Mouse (Mus musculus): ENCODE measurements around the gene Ucp1. TPM values are rescaled to one million over a fixed set of nuclear protein-coding genes. Genes with fewer than 3 reads are reported as not detected.
"Not testable (repeated sequence)": the region's sequence is repeated elsewhere in the genome, so short reads cannot be mapped to it uniquely, and the experiment has no call there.

The Ucp1 gene
- total RNA-seq (2021), result 100 to 1,000 TPM; 366 to 492 TPM
- long read RNA-seq, experiment 1, transcript Ucp1-201 (6 exons, 1,636 nt), result major isoform, 285 of 320 reads
- long read RNA-seq, experiment 1, partial matches to known transcripts, result 35 of 320 reads
- long read RNA-seq, experiment 1, other reads (novel, unspliced or antisense), result 0 of 320 reads
- long read RNA-seq, experiment 2, transcript Ucp1-201 (6 exons, 1,636 nt), result major isoform, 343 of 368 reads
- long read RNA-seq, experiment 2, partial matches to known transcripts, result 14 of 368 reads
- long read RNA-seq, experiment 2, other reads (novel, unspliced or antisense), result 11 of 368 reads

GRCm38 (mm10) chr8:83290176-83290575, at the start of gene Ucp1:
Gene Ucp1, plus strand, starts transcription at chr8:83290352.
- DNase-seq (ENCODE audit: low spot score in 2 of 2), result no peak

DNA sequence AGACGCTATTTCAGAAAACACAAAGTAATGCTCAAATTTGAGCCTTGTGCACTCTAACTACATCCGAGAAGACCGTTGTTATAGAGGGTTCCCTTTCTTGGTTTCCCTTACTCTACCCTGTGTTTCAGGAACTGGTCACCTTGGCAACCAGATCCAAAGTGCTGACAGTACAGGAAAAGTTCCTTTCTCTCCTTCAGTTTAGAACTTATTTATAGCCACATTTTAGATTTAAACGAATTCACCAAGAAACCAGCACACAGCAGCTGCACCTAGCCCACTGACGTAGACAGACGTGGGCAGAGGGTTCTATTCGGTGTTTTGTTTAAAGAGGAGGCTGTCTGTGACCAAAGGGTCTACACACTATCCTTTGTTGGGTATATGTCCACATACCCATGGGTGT, 46.0 kb upstream of the Ucp1 start:
- no peak for DNase-seq (ENCODE audit: low spot score in 2 of 2)

GRCm38 (mm10) chr8:83250858-83251257, 39.3 kb upstream of the Ucp1 start:
- no peak for DNase-seq (ENCODE audit: low spot score in 2 of 2)

DNA sequence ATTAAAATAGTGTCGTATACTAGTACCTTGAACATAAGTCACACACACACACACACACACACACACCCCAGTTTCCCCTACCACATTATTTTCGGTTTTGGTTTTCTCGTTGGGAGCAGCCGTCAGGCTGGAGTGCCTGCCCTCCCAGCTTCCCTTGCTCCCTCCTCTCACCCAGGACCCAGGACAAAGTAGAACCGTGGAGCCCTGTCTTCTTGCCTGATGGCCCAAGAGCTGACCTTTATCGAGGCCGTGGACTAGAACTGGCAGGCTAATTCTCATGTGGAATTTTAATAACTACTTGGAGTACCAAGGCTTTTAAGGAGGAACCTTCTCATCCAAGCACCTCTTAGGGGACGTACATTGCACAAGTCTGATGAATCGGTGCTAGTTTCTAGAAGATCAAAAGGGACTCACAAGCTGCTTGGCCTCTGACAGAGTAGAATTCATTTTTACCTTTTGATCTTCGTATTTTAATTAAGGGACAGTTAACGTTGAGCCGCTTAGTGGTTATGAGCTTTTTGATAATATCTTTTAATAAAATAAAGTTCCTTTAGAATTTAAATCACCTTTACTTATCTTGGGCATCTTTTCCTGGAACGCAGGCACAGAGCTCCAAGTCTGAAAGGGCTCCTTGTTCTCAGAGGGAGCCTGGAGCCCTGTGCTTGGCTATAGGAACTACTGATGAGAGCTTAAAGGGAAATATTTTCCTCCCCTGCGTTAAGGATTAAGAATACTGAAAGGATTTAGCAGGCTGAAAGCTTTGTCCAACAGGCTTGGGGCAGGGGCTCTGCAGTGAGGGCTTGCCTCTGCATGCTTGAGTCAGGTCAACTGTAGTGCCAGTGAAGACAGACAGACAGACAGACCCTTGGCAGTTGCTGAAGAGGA, 38.5 kb upstream of the Ucp1 start:
- DNase-seq (ENCODE audit: low spot score in 2 of 2), result no peak

- no peak for DNase-seq (ENCODE audit: low spot score in 2 of 2)
Observed at GRCm38 (mm10) chr8:83252791-83253190, 37.4 kb upstream of the Ucp1 start.

DNA sequence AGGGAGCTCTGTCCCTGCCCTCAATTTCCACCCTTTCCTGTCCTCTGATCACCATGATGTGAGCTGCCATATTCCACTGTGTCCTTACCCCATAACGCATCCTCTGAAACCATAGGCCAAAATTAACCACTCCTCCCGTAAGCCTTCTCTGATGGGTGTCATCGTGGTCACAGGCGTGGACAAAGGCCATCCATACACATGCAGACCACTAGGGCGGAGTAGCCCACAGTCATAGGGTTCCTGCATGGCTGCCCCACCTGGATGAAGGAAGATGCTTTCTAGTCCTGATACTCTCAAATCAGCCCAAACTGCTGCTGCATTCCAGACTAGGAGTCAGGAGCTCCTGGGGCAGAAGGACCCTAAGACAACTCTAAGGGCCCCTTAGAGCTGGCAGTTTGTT, 32.5 kb upstream of the Ucp1 start:
- DNase-seq (ENCODE audit: low spot score in 2 of 2), result no peak

DNA sequence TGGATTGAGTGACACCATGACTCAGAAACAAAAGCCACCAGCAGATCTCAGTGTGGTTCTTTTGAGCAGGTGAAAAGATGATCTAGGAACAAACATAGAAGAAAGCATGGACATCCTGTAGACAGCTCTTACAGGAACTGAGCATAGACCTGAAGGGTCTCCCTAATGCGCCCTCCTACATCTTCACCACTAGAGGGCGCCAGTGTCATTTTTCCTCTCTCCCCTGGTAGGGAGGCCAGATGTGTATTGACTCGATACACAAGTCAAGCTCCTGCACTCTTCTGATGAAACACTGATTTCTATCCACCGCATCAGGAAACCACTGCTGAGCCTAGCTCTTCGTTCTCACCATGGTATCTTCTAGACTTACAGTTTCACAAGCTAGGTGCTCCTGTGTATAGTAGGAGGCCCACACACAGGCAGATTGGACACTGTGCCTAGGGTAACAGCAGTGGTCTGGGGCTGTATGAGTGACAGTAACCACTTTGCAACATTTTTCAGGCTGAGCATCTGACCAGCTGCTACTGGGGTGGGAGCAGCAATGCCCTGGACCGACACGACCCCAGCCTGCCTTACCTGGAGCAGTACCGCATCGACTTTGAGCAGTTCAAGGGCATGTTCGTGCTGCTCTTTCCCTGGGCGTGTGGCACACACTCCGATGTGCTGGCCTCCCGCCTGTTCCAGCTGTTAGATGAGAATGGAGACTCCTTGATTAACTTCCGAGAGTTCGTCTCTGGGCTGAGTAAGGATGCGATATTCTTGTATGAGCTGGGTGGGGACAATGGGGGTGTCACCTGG, 29.5 kb upstream of the Ucp1 start:
- peak in 1 of 2 experiments; percentile 44 for DNase-seq (ENCODE audit: low spot score in 2 of 2)

GRCm38 (mm10) chr8:83271172-83271571, 19.0 kb upstream of the Ucp1 start:
- no peak for DNase-seq (ENCODE audit: low spot score in 2 of 2)

GRCm38 (mm10) chr8:83272464-83272863, 17.7 kb upstream of the Ucp1 start:
- DNase-seq (ENCODE audit: low spot score in 2 of 2), result no peak

GRCm38 (mm10) chr8:83274470-83274869, 15.7 kb upstream of the Ucp1 start:
- DNase-seq (ENCODE audit: low spot score in 2 of 2), result no peak

GRCm38 (mm10) chr8:83278431-83278830, 11.7 kb upstream of the Ucp1 start:
- no peak for DNase-seq (ENCODE audit: low spot score in 2 of 2)

DNA sequence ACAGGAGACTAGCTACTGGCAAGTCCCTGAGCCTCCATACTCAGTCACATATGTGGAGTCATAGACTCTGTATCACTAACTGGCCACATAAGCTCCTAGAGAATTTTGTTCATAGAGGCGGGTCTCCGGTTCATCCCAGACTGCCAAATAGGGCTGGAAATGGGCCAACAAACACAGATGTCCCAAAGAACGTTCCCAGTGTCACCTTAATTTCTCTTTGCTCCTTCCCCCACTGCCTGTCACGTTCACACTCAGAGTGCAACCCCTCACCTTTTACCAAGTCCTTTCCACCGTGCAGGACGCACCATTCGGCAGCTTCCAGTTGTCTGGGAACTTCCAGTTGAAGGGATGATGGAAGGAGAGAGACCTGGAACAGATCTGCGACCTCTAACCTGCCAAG, 4.8 kb upstream of the Ucp1 start:
- no peak for DNase-seq (ENCODE audit: low spot score in 2 of 2)

DNA sequence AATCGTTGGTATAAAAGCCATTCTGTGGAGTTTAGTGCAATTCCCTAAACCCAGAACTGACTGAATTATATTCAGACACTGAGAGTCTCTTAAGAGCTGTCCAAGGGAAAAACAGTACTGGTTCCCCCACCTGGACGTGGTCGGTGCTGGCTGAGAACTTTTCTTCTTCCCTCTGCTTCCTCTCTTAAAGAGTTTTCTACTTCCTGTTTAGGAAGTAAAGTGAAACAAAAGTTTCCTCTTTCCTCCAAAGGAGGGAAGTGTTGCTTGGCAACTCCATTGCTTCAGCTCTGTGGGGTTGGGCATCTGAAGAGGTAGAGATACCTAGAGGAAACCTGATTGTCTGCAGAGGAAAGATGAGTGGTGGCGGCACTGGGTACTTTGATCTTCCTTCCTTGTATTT, 7.2 kb downstream of the Ucp1 start:
- no peak for DNase-seq (ENCODE audit: low spot score in 2 of 2)

DNA sequence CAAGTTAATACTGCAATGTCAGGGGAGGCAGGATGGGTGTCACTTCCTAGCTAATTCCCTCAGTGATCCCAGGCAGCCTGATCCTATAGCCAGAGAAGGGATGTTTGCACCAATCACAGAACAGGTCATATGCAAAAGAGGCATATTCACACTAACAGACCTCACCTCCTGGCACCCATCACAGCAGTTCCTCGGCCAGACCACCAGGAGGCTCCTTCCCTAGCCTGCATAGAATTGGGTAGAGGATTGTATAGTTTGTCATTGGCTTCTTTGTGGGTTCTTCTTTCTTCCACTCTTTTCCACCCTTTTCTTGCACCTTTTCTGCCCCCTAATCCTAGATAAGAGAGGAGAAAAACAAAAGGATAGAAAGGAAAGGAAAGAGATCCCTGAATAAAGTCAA, 10.0 kb downstream of the Ucp1 start:
- DNase-seq (ENCODE audit: low spot score in 2 of 2), result no peak

GRCm38 (mm10) chr8:83304946-83305345, 14.8 kb downstream of the Ucp1 start:
- DNase-seq (ENCODE audit: low spot score in 2 of 2), result no peak

GRCm38 (mm10) chr8:83309836-83310235, 19.7 kb downstream of the Ucp1 start:
- no peak for DNase-seq (ENCODE audit: low spot score in 2 of 2)

- DNase-seq (ENCODE audit: low spot score in 2 of 2), result not testable (repeated sequence)
Observed at GRCm38 (mm10) chr8:83315084-83315483, 24.9 kb downstream of the Ucp1 start.

- DNase-seq (ENCODE audit: low spot score in 2 of 2), result no peak
Observed at GRCm38 (mm10) chr8:83315691-83316090, 25.5 kb downstream of the Ucp1 start.

- no peak for DNase-seq (ENCODE audit: low spot score in 2 of 2)
Observed at GRCm38 (mm10) chr8:83320543-83320942, 30.4 kb downstream of the Ucp1 start.

DNA sequence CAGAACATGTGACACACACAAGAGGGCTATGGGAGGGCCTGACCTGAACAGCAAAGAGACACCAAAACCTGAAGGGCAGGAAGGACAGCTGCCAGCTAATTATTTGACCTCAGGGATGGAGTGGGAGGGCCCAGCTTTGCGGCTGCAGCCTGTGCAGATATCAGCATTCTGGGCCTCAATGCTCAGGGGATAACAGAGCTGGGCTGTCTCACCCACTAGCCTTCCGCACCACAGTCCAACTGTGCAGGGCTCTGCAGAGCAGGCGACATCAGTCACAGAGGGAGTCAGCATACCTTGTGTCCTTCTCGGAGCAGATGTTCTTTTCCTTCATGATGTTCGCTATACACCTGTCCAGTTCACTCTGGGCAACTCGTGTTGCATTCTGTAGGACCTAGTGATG, 32.2 kb downstream of the Ucp1 start:
- DNase-seq (ENCODE audit: low spot score in 2 of 2), result no peak

DNA sequence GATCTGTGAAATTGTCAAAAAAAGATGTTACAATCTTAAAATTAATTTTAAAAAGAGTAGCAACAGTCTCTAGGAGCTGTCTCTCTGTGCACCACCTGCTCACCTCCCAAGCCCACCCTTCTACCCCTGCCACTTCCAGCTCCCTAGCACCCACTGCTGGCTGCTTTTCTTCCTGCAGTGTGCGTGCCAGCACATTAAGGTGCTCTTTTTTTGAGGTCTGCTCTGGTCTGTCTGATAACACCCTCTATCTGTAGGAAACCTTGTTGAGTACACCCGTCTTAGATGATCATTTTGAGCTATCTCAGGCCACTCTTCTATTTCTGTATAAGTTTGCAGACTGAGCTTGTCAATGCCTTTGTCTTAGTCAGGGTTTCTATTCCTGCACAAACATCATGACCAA, 32.9 kb downstream of the Ucp1 start:
- no peak for DNase-seq (ENCODE audit: low spot score in 2 of 2)

GRCm38 (mm10) chr8:83327889-83328288, 37.7 kb downstream of the Ucp1 start:
- DNase-seq (ENCODE audit: low spot score in 2 of 2), result no peak
